Mouse (Mus musculus) urinary bladder, postnatal 10 days (tissue): ENCODE results near the gene Kcnc3.

Experiments
- DNase-seq: peaks from one replicate; pipeline ENCODE4 v3.0.0; 2022; ENCODE audit warnings: low spot score

The Kcnc3 gene

DNA sequence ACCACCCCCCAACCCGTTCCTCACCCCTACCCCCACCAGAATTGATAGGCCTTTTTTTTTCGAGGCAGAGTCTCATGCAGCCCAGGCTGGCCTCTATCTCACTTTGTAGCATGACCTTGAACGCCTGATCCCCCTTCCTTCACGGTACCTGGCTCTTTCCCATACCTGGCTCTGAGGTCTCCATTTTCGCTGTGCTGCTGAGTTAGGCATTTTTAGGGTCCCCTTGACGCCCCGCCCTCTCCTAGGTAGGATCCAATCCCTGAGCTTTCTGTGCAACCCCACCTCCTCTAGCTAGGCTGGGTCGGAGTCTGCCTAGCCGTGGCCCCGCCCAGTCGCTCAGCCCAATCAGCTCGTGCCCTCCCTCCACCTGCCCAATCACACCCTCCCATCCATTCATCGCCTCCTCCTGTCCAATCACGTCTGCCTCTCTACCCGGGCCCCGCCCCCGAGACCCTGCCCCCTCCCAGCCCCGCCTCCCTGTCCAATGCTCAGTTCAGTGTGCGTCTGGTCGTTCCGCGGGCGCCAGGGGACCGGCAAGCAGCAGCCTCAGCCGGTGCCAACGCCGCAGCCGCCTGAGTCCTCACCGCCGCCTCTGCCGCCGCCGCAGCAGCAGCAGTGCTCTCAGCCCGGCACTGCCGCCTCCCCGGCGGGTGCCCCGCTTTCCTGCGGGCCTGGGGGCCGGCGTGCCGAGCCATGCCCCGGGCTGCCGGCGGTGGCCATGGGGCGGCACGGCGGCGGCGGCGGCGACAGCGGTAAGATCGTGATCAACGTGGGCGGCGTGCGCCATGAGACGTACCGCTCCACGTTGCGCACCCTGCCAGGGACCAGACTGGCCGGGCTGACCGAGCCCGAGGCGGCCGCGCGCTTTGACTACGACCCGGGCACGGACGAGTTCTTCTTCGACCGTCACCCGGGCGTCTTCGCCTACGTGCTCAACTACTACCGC is at the start of gene Kcnc3:
Kcnc3 (plus strand) TSS at position 263 of the 946 bp plus-strand sequence.
- DNase-seq: peak; percentile 41

DNA sequence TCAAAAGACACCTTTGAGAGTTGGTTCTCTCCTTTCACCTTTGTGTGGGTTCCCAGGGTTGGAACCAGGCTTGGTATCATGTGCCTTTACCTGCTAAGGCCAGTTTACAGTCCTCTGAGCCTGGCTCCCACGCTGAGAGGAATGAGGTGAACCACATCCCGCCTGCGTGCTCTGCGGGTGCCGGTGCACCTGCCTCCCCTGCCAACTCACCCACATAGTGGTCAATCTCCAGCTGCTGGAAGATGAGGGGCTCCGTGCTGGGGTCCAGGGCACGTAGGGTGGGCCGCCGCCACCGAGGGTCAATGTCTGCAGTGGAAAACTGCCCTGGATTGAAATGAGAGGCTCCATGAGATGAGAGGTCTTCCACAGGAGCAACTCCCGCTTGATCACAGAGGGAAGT is 47.9 kb upstream of the Kcnc3 start:
- no peak for DNase-seq

DNA sequence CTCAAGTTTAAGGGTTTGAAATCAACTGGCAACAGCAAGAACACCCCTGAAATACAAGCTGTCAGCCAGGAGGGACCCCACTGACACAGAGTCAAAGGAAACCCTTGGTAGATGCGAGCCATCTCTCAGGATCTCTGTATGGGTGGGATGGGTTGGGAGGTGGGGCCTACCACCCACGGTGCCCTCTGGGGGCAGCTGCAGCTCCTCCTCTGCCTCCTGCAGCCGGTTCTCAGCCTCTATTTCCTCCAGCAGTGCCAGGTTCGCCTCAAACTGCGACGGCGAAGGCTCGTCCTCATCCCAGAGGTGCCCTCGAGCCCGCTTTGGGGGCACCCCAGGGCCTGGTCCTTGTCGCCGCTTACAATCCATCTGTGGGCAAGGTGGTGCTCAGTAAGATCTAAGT is 47.4 kb upstream of the Kcnc3 start:
- no peak for DNase-seq

DNA sequence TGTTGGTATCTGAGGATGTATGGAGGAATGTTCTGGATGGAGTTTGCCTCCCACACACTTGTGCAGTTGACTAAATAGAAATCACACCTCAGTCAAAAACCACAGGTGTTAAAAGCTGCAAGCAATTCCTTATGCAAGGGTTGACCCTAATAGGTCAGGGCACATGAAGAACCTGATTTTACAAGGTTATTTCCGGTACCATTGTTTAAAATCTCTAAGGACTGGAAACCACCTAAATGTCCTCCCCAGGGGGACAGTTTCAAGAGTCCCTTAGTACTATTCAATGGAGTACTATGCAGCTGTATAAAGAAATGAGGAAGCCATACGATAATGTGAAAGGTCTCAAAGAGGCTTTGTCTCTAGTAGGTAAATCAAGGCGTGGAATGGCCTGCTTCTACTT is 44.2 kb upstream of the Kcnc3 start:
- DNase-seq: no peak

DNA sequence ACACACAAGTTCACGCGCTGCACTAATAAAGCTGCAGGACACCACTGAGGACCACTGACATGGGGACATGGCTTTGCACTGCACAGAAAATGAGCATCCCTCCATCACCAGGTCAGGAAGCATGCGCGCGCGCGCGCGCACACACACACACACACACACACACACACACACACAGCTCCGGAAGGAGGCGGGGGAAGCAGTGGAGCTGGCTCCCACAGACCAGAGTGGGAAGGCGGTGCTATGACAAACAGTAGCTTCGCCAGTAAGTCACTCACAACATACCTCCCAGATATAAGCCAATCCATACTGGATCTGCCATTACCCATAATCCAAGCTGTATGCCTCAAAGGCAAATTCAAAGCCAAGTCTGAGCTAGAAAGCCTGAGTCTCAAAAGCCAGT is 43.4 kb upstream of the Kcnc3 start:
- DNase-seq: no peak

DNA sequence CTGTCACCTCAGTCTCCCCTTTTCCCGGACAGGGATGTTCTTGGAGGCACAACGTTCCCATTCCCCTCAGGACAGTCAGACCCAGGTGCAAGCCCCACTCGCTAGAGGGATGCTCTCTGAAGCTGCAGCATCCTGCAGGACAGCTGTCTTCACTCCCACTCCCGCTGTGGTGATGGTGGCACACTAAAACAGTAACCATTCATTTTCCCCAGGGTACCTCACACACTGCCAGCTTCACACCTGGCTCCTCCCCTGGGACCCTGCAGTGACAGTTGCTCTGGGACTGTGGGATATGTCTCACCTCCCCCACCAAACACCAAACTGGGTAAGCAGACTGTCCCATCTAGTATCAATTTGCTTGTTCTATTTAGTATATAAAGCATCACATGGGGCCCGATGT is 42.7 kb upstream of the Kcnc3 start:
- DNase-seq: no peak

DNA sequence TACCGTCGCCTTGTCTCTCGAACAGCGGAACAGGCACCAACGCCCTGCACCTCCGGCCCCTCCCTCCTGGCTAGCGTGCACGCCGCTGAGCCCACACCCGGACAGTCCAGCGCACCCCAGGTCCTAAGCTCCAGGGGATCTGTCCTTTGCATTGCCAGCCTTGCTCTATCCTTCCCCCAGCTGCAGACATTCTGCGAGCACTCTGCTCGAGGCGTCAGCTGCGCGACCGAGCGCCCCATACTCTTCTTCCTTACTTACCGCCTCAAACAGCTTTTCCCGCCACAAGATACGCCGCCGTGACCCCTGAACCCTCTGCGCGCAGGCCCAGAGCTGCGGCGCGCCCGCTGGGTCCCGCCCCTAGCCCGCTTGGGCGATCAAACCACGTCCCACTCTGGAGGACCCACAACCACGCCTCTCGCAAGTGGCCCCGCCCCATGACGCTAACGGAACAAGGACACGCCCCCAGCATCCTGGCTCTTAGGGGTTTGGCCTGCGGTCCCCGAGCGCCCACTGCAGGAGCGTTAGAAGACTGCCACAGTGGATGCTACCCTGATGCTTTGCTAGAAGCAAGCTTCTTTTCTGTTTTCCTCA is 41.9 kb upstream of the Kcnc3 start, which contains the start of gene Pold1:
Pold1 (minus strand) TSS at position 353 of the 591 bp plus-strand sequence.
- DNase-seq: peak; percentile 98

DNA sequence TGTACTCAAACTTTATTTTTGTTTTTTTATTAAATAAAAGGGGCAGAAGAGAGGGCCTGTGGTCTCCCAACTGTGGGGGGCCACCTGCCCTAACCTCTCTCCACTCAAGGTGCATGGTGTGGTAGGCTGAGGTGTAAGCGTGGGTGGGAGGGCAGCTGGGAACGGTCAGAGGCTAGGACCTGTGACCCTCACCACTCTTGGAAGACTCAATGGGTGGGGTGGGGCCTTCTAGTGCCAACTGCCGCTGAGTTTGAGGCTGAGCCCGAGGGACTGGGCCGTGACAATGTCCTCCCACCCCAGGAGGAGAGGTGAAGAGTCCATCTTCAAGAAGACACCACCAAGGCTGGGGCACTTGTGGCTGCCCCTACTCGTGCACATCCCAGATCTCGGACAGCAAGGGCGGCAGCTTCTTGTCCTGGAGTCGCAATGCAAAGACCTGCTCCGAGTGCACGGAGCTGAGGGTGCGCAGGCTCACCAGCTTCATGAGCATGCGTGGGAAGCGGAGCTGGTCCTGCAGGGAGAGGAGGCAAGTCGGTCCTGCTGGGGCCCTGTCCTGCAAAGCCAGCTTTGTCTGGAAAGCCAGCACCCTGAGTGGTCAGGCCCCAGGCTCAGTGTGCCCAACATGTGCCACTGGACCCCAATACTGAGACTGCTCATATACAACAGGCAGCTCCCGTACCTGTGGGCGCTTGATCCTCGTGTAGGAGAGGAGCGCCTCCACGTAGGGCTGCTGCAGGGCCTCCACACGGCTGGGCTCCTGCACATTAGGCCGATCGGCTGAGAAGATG is 40.6 kb upstream of the Kcnc3 start:
- no peak for DNase-seq

DNA sequence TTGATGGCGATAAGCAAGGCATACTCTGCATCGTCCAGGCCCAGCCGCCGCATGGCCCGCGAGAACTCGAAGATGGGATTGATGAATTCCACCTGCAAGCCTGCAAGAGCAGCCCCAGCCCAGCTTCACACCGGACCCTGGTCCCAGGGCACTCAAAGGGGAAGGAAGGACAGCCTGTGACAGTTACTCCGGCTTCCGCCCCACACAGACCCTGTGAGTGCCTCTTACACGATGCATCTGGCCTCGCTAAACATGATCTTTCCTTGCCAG is 40.1 kb upstream of the Kcnc3 start:
- DNase-seq: no peak

DNA sequence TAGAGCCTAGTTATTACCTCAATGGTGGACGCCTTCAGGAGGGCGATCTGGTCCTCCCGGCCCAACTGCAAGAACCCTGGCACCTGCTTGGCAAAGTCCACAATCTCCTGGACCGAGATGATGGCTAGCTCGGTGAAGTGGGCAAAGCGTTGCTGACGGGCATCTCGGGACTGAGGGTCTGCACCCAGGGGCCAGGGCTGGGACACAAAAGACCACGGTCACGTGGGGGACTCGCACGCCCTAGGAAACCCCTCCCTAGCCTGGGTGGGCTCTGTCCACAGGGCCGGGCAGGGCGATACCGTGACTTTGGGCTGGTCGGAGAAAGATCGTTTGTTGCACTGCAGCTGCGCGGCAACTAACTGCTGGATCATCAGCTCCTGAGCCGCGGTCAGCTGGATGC is 39.2 kb upstream of the Kcnc3 start:
- no peak for DNase-seq

DNA sequence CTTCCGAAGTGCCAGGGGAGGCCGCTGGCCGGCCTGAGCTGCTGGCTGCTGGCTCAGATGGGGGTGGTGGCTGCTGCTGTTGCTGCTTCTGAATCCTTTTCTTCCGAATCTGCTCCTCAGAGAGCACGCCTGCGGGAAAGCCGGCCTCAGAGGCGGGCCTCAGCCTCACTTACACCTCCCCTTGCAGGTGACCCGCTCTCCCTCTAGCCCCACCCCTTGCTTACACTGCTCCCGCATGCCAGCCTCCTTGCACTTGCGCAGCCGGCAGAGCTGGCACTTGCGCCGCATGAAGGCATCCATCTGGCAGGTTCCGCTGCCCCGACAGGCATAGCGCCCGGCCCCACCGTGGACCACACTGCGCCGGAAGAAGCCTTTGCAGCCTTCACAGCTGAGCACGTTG is 38.7 kb upstream of the Kcnc3 start:
- DNase-seq: no peak

DNA sequence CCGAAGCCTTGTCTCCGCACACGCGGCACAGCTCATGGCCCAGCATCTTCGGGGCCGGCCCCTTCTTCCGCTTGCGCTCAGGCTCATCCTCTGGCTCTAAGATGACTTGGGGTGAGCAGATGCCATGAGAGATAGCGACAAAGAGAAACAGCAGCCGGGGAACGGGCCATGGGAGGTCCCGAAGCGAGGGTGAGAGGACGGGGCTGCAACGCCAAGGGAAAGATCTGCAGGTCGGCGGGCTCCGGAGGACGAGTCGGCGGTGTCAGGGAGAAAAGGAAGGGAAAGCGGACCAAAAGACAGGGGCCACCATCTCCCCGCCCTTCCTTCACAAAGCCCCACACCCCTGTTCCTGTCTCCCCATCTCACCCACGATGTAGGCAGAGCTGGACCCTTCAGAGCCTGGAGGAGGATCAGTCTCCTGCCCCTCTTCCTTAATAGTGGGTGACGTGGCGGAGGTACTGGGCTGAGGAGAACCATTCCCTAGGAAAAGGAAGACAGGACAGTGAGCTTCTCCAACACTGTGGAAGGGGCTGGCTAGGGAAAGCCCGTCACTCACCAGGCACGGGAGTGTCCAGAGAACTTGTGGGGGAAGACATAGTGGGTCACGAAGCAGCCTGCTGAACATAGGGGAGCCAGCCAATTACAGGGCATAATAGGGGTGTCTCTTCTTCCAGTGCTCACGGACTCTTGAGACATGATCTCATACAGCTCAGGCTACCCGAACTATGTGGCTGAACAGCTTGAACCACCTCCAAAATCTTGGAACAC is 38.1 kb upstream of the Kcnc3 start:
- no peak for DNase-seq

DNA sequence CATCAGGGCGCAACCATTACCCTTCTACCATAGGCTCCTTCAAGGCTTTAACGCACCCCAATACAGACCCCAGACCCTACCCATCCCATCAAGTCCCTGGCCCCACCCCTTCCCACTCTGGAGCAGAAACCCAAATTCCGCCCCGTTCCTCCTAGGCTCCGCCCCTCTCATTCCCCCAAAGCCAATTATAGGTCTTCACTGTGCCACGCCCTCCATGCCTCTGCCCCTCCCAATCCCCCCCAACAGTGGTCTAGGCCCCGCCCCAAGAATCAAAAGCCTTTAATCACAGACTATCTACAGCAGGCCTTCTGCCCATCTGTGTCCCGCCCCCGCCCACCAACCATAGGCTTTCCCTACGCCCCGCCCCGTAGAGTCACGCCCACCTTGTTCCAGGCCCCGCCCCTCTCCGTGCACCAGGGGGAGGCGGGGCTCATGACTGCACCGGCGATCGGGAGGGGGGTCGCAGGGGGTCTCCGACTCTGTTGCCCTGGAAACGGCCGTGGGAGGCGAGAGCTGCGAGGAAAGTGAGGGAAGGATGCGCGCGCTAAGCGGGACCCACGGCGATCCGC is 37.2 kb upstream of the Kcnc3 start:
- DNase-seq: peak; percentile 53

DNA sequence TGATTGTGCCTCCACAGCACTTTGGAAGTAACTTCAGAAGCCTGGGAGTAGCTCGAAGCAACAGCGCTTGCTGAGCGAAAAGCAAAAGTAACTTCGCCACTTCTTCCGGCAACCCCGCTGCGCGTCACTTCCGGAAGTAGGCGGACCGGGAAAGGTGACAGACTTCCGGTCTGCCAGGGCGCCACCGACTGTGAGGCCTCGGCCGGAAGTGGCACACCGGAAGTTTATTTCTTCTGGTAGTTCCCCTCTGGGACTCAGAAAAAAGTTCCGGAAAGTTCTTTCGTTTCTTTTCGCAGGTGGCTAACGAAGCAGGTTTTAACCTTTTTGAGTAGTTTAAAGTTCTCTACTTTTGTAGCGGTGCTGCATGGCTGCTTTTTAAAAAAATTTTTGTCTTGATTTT is 36.6 kb upstream of the Kcnc3 start, which contains the start of gene Nr1h2:
Nr1h2 (minus strand) TSS at position 126 of the 400 bp plus-strand sequence.
- peak; percentile 91 for DNase-seq

DNA sequence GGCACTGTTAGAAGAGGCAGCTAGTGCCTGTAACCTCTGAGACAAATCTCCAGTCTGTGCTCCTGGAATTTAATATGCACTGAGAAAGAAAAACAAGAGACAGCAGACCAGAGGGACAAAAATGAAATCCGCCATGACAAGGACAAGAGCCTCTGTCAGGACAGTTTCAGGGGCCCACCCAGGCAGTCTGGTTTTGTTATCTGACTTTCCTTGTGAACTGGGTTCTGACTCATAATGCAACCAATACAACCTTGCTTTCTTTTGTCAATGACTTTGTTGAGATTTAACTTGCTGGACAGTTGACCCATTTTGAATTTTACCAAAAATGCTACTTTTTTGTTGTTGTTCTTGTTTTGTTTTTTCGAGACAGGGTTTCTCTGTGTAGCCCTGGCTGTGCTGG is 32.8 kb upstream of the Kcnc3 start:
- DNase-seq: no peak

DNA sequence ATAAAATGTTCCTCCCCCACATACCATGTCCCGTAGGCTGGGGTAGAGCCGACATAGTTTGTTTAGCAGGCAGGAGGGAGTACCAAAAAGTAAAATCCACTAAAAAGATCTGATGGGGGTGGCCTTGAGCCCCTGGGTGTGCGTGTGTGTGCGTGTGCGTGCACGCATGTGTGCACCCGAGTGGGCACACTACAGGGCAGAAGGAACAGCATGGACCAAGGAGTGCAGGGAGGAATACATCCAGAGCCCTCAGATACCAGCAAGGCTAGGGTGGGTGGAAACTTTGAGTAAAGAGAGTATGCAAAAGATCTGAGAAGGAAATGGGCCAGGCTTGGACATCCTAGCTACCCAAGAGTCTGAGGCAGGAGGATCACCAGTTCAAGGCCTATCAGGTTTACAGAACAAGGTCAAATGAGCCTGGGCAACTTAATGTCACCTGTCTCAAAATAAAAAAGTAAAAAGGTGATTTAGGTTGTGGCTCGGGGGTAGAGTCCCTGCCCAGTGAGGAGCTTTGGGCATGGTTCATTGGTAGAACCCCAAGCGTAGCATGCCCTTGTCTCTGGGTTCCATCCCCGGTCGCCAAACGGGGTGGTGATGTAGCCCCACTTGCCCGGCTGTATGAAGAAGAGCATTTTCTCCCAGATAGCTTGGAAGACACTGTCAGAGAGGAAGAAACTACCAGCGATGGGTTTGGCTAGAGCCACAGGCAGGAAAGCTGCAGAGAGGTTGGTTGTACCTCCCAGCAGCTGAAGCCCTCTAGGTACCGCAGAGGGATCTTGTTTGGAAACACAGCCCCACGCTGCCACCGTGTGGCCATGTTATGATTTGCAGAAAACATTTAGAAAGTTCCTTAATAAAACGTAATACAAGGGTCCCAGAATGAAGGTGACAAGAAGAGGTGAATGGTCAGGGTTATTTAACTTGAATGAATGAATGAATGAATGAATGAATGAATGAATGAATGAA is 29.7 kb upstream of the Kcnc3 start:
- no peak for DNase-seq

DNA sequence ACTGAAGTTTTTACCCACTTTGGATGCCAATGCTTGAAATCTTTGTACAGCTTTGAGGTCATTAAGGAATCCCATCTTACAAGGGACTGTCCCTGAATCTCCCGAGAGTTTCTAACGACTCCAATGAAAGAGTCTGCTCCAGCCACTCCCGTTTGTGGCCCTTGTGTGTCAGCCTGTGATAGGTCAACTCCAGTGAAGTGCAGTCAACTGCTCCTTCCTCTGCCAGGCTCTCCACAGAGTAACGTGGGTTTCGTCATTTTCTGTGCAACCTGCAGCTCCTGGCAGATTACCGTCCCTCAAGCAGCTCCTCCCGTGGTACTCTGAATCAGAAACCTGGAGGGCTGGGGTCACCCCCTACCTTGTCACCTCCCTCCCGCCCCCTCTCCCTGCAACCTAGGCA is 27.2 kb upstream of the Kcnc3 start:
- DNase-seq: no peak

DNA sequence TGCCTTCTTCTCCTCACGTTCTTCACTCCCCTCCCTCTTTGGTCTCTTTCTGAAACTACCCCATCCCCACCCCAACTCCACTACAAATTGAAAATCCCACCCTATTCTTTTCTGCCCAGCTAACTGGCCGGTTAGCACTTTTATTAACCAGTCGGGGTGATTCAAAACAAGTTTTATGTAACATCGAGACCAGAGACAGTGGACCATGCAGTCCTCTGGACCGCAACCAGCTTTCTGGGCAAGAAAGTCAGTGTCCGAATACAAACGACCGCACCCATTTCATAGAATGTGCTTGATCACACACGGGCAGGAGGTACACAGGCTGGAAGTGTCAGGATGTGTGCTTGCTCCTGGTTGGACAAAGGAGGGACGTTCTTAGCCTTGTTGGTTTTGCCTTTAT is 26.0 kb upstream of the Kcnc3 start:
- DNase-seq: no peak

DNA sequence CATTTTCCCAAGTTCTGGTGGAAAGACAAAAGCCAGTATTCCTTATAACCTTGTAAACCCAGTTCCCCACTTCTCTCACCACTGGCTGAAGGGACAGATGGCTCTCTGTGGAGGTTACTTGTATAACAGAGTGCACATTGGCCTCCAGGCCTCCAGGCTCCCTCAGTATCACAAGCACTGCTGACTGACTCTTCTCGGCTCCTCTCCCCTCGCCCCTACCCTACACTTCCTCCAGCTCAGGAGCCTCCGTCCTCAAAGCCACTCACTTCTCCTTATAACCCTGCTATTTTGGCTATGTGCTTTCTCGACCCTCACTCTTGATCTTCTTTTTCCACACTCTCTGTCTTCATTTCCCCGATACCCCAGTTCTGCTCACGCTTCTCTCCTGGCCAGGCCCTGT is 25.1 kb upstream of the Kcnc3 start:
- no peak for DNase-seq

DNA sequence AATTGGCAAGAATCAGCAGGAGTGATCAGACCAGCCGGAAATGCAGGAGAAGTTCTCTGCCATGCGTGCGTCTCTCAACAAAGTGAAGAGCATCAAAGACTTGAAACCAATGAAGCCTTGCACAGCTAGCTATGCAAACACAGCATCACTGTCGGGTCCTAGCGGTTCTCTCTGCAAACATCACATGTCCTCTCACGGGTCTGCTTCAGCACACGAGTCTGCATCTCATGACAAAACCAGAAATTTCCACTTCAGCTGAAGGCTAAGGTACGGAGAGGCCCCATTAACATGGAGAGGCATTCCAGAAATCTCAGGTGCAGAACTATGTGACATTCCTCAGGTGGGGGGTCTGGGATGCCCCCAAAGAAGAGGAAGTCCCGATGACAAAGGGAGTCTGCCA is 21.7 kb upstream of the Kcnc3 start:
- DNase-seq: no peak

DNA sequence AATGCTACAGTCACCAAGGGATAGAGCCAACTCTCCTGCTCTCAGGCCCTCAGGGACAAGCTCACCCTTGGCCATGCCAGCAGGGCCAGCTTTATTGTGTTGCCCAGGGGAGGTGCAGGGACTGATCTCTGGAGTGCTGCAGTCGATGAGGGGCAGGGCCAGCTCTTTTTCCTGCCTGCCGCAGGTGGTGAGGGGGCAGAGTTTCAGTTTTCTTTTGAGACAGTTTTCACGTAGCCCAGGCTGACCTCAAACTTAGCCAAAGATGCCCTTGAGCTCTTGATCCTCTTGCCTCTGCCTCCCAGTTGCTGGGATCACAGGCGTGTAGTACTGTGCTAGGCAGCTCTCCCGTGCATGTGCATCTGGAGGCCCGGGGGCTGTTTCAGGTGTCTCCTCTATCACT is 19.5 kb upstream of the Kcnc3 start:
- DNase-seq: no peak
